ENCODE assay signal across 17 mouse cellular contexts in genomic region chr17:80323658-80324057, GRCm38 (mm10). TPM values are rescaled to one million over a fixed set of nuclear protein-coding genes. Genes with fewer than 3 reads are reported as not detected.
DNase-seq lines count a peak whose midpoint lies in the region; ATAC-seq lines count a peak whose summit lies in the region.
"Had no signal": no experiment of that assay in that cellular context is flagged by ENCODE, and none has a peak within 500 bp of the region (broad histone marks: within the 10 kb centered on the region; RNA-seq: fewer than 3 reads in every experiment).

No protein-coding gene starts in this region.

- peak; percentile 22 for DNase-seq in adrenal gland, adult 2 months
- no peak for DNase-seq in adrenal gland, postnatal 4 days (ENCODE audit: low spot score in 2 of 2)
- DNase-seq in spleen, postnatal 36 days (ENCODE audit: low spot score in 2 of 2), result peak; percentile 2 to 15
- DNase-seq in spleen, postnatal 14 days (ENCODE audit: low spot score in 2 of 2), result no peak
- DNase-seq in thymus, postnatal 36 days, result peak; percentile 13 to 15
- DNase-seq in cerebellum, adult 9-11 months, result no peak
- no peak for DNase-seq in MN1 (ENCODE audit: low spot score)
- DNase-seq: cerebellum, postnatal 25 days; heart, postnatal 36 days; spleen, adult 18-20 months had no signal

- peak; percentile 96 for ATAC-seq in inflammation-experienced regulatory T-cells, adult 6 months

RNA-seq across cellular contexts. Expression of gene Arhgef33, which starts 16.5 kb away (rescaled TPM):
- total RNA-seq in adrenal gland, adult 2 months (2021), result 1 to 10 TPM in 1 of 2 experiments, under 1 TPM in 1; 0.72 to 1.2 TPM
- polyA plus RNA-seq in adrenal gland, adult 2 months (2012; rRNA removed), result 0.42 and 0.79 TPM in 2 replicates
- 1 to 10 TPM; 3.3 to 3.4 TPM for total RNA-seq in adrenal gland, postnatal 4 days (2021)
- polyA plus RNA-seq in inflammation-experienced regulatory T-cells, adult 6 months (2017; shearing (Covaris generic)), result under 1 TPM in 1 of 3 experiments, not detected in 2; 0.95 TPM
- total RNA-seq: megakaryocyte-erythroid progenitor cell, adult 5-6 weeks had no signal

RNA-seq across cellular contexts. Expression of gene Dhx57, which starts 33.4 kb away (rescaled TPM):
- 10 to 100 TPM in 1 of 2 experiments, 1 to 10 TPM in 1; 9.4 to 10.9 TPM for total RNA-seq in adrenal gland, adult 2 months (2021)
- 4.2 and 4.5 TPM in 2 replicates for polyA plus RNA-seq in adrenal gland, adult 2 months (2012; rRNA removed)
- total RNA-seq in adrenal gland, postnatal 4 days (2021), result 10 to 100 TPM; 20.9 to 22.0 TPM
- 10 to 100 TPM in 1 of 3 experiments, 1 to 10 TPM in 2; 7.1 to 10.5 (median 7.7) TPM for polyA plus RNA-seq in inflammation-experienced regulatory T-cells, adult 6 months (2017; shearing (Covaris generic))

RNA-seq across cellular contexts. Expression of gene Morn2, which starts 33.7 kb away (rescaled TPM):
- 10 to 100 TPM; 18.6 to 19.8 TPM for total RNA-seq in adrenal gland, adult 2 months (2021)
- 2.4 and 3.7 TPM in 2 replicates for polyA plus RNA-seq in adrenal gland, adult 2 months (2012; rRNA removed)
- total RNA-seq in adrenal gland, postnatal 4 days (2021), result 10 to 100 TPM; 16.6 to 16.7 TPM
- polyA plus RNA-seq in inflammation-experienced regulatory T-cells, adult 6 months (2017; shearing (Covaris generic)), result 1 to 10 TPM; 1.1 to 3.8 (median 2.1) TPM

RNA-seq across cellular contexts. Expression of gene Gm10190, which starts 49.7 kb away (rescaled TPM):
- not detected for total RNA-seq in adrenal gland, adult 2 months (2021)
- not detected in 2 replicates for polyA plus RNA-seq in adrenal gland, adult 2 months (2012; rRNA removed)
- total RNA-seq in adrenal gland, postnatal 4 days (2021), result 1 to 10 TPM; 1.3 to 4.0 TPM
- polyA plus RNA-seq in inflammation-experienced regulatory T-cells, adult 6 months (2017; shearing (Covaris generic)), result not detected
- total RNA-seq: ES-E14; heart, postnatal 36 days; left cerebral cortex, adult 18-20 months; megakaryocyte-erythroid progenitor cell, adult 5-6 weeks; midbrain, postnatal 0 days had no signal
- polyA plus RNA-seq: large intestine, adult 2 months; liver, embryonic 16.5 days had no signal

Comparison
In these comparisons a context has a peak if more than half of its experiments do, and no peak if none do; other contexts are left out.
1. DNase-seq: peak in adrenal gland, adult 2 months (single experiment), spleen, postnatal 36 days (2 of 2) and thymus, postnatal 36 days (2 of 2); none in adrenal gland, postnatal 4 days (0 of 2), spleen, postnatal 14 days (0 of 2), cerebellum, adult 9-11 months (single experiment) and MN1 (single experiment).